Mouse (Mus musculus) adrenal gland (tissue): ENCODE results near the gene Tssk2.

Experiments
- intact Hi-C: fragments of 180-260 bp; cut with DNase I; formaldehyde crosslinking; loops from one replicate; pipeline ENCODE4 v1.15.1; 2025

Tssk2 gene

DNA sequence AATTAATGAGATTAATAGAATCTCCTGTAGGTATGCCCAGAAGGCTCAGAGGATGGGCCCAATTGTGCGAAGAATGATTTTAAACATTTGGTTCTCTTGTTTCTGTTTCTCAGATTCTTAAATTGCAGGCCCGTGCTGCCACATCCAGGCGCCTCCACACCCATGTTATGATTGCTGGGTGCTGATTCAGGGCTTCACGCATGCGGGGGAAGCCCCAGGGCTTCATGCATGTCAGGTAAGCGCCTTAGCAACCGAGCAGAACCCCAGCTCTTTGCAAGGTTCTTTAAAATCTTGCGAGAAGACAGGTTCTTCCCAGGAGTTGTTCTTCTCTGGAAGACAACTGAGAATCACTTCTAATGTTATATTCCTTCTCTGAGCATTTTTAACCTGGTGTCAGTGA, 45.0 kb downstream of the Tssk2 start:
- intact Hi-C loops = no loop called here

DNA sequence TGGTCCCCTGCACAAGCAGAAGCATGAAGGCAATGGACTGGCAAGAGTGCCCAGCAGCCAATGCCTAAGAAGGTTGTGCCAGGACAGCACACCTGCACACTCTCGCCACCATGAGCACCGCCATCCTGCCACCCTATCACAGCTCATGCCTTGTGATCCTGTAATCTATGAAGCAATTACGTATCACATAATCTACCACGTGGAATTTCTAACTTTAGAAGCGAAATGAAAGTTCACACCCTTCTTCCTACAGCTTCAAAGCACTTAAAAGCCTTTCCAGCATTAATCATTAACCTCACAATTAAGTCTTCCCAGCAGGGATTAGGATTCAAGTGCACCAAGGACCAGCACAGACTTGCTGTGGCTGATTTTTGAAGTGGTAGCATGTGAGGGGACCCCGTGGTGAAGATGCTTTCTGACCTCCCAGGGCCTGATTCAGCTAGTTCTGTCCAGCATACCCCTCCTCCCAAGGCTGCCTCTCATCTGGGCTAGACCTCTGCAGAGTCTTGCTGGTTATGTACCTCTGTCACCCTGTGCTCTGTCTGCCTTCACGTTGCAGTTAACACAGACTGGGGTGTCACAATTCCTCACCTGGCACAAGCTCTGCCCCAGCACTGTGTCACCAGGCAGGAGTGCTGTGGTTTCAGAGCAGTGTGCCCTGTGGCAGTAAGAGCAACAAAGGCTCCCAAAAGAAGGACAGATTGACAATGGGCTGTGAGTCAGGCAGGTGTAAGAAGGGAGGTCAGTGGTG, 46.8 kb downstream of the Tssk2 start:
- intact Hi-C loops = no loop called here

DNA sequence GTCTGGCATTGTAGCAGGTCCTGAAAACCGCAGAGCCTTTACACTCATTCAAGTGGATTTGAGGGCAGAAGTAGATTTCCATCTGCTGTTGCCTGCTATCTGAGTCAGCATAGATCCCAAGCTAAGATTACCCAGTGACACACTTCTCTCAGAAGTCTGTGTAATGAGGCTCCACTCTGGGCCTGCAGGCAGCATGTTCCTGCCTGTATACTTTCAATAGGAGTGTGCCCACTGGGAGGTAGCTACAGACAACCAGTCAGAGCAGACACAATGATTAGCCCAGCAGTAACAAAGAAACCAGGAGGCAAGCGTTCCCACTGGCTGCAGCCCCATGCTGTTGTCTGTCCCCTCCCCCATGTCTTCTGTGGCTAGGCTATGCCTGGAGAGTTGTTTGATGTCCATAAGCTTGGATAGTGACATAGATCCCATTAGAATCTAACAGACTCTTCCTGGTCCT, 51.0 kb downstream of the Tssk2 start:
- intact Hi-C loops = no loop called here
